In the genomic region with DNA sequence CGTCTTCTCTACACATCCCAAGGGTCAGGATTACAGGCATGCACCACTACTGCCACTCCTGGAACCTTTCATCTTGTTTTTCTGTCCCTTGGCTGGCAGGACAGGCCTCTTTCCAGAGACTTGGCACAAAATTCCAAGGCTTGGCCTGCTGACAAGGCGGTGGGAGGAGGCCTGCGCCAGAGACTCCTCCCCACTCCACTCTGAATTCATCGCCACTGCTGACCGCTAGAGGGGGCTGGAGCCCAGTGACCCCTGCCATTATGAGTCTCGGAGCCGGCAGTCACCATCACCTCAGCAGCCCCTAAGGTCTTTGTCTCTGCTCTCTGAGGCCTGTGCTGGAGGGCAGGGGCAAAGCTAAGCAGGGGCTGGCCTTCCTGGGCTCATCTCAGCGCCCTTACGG, we compare ENCODE assay signal across 8 mouse cellular contexts. TPM values are rescaled to one million over a fixed set of nuclear protein-coding genes. Genes with fewer than 3 reads are reported as not detected.
A peak's percentile ranks its signal among the peaks of the same experiment; 100 is the strongest.
DNase-seq lines count a peak whose midpoint lies in the region; ATAC-seq lines count a peak whose summit lies in the region.

No protein-coding gene starts in this region.

- DNase-seq in adipocyte (ENCODE audit: low spot score): peak; percentile 91
- DNase-seq in embryo, embryonic 10.5 days (ENCODE audit: low spot score): peak; percentile 93
- peak; percentile 87 for DNase-seq in gastrocnemius, postnatal 14 days
- DNase-seq in induced T-regulatory cell, adult 2 months (ENCODE audit: low read depth): peak; percentile 81
- DNase-seq in left cerebral cortex, adult 9 months (ENCODE audit: low spot score in 2 of 2): peak; percentile 18 to 81
- peak; percentile 59 to 61 for DNase-seq in right cerebral cortex, postnatal 36 days (ENCODE audit: low spot score in 2 of 2)
- peak; percentile 83 for DNase-seq in yolk sac, embryonic 10.5 days (ENCODE audit: low spot score)

- peak; percentile 72 for ATAC-seq in megakaryocyte progenitor cell, adult 5-6 weeks (replicated peaks; ENCODE audit: poor library complexity)

- intact Hi-C loops in gastrocnemius, postnatal 14 days (cut with DNase I; ENCODE audit: low total_unique reads): no loop called here

RNA-seq across cellular contexts. Expression of gene Commd7, which starts 23.0 kb away (rescaled TPM):
- 10 to 100 TPM; 10.5 to 13.7 TPM for total RNA-seq in gastrocnemius, postnatal 14 days (2021)
- total RNA-seq in megakaryocyte progenitor cell, adult 5-6 weeks (2015): 37.2 and 45.9 TPM in 2 replicates
- total RNA-seq in megakaryocyte progenitor cell, adult 5-6 weeks (2017): 32.2 and 43.8 TPM in 2 replicates

RNA-seq across cellular contexts. Expression of gene Dnmt3b, which starts 39.7 kb away (rescaled TPM):
- total RNA-seq in gastrocnemius, postnatal 14 days (2021): 1 to 10 TPM; 1.2 TPM
- total RNA-seq in megakaryocyte progenitor cell, adult 5-6 weeks (2015): 15.0 and 17.8 TPM in 2 replicates
- 15.2 and 16.7 TPM in 2 replicates for total RNA-seq in megakaryocyte progenitor cell, adult 5-6 weeks (2017)

Comparison
In these comparisons a context has a peak if more than half of its experiments do, and no peak if none do; other contexts are left out.
1. Peak in every context shown above with its lines: DNase-seq and ATAC-seq.
2. RNA of gene Dnmt3b, which starts 39.7 kb away (total RNA-seq): 15.0 to 17.8 TPM in megakaryocyte progenitor cell, adult 5-6 weeks; 1.2 TPM in gastrocnemius, postnatal 14 days; every median in the first group is over 4 times any median in the second.